Mouse (Mus musculus) gastrocnemius, adult 18-20 months (tissue): Measurements from ENCODE around the gene Gm3383. TPM values are rescaled to one million over a fixed set of nuclear protein-coding genes. Genes with fewer than 3 reads are reported as not detected.
"Not testable (repeated sequence)": the region's sequence is repeated elsewhere in the genome, so short reads cannot be mapped to it uniquely, and the experiment has no call there.

Experiments
- DNase-seq: peaks from one replicate; pipeline ENCODE4 v3.0.0; 2021; ENCODE audit warnings: low spot score
- long read RNA-seq, 2 experiments: library from polyadenylated mRNA; stranded (forward); transcript quantifications; one replicate each; pipeline ENCODE4 v2.0.0; 2021
- total RNA-seq, 2 experiments: library from RNA; stranded (reverse); gene quantifications; 2 replicates each; pipeline ENCODE4 v1.2.3; 2021

The Gm3383 gene
- under 1 TPM in 1 of 2 experiments, not detected in 1; 0.26 TPM for total RNA-seq
- long read RNA-seq, experiment 1, partial matches to known transcripts: 0 of 1 reads
- long read RNA-seq, experiment 1, other reads (novel, unspliced or antisense): 1 of 1 reads
- long read RNA-seq, experiment 2, partial matches to known transcripts: 0 of 1 reads
- long read RNA-seq, experiment 2, other reads (novel, unspliced or antisense): 1 of 1 reads

DNA sequence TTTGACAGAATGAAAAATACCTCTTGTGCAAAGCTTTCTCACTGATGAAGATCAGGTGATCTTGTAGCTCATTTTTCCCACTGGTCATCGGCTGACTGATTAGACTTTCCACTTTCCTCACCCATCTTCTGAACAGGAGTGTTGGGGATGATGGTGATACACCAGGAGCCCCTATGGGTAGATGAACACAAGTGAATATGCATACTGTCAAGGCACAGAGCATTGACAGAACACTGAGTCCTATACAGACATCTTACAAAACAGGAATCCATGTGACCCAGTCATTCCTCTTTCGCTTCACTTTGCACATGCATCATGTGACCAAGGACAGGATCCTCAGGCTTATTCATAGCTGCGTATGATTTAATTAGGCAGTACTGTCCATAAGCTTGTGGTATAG, at the start of gene Gm3383:
Gene Gm3383, minus strand, starts transcription at position 101 of the 400 bp plus-strand sequence.
- DNase-seq: not testable (repeated sequence)

DNA sequence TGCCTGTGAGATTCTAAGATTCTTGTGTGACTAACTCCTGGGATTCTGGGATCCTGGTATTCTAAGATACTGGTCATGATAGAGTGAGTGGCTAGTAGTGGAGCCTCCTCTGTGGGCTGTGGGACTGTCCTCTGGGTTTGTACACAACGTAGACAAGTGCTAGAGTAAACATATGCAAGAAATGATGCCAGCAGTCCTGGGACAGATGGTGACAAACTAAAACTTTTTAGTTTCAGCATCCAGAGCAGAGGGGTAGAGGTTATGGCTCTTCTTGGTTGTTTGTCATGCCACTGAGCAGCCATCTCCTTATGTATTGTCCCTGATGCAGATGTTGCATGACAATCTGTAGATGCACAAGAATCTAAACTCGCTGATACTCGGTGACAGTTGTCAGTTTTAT, 48.1 kb upstream of the Gm3383 start:
- not testable (repeated sequence) for DNase-seq

DNA sequence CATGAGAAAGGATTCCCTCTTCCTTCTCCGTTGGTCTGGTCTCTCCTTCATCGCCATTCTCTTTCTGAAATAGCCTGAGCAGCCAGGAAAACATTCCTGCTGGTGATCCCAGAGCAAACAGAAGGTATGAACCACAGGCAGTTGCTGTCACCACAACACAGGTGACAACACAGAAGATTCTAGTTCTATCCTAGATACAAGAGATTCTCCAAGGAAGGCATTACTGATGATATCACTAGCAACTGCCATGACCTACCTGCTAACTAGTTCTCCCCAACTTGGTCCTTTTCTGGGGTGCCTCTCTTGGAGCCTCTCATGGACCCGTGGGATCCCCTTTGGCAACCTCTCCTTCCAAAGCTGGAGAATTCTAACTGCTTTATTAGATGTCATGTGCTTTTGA, 22.4 kb upstream of the Gm3383 start, which contains the start of gene Gm3424:
Gene Gm3424, minus strand, starts transcription at position 101 of the 400 bp plus-strand sequence.
- not testable (repeated sequence) for DNase-seq

GRCm38 (mm10) chr14:5812699-5813356, 5.0 kb upstream of the Gm3383 start:
- not testable (repeated sequence) for DNase-seq

DNA sequence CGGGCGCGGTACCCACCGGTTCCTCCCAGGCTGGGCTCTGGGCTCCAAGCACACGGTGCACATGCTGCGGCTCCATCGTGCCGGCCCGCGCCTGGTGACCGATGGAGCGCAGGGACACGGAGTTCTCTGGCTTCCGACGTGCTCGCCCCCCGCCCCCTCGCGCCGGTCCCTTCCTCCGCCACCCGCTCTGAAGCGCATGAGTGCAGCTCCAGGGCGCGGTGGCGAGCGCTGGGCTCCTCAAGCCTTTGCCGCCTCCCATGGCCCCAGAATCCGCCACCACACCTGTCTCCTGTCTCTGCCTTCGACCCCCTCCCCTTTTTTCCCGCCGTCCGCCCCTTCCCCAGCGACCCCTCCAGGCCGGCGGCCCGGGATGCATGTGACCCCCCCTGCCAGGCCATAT, 66.3 kb downstream of the Gm3383 start, which contains the start of gene Gm3373:
Gene Gm3373, minus strand, starts transcription at position 101 of the 400 bp plus-strand sequence.
- not testable (repeated sequence) for DNase-seq

DNA sequence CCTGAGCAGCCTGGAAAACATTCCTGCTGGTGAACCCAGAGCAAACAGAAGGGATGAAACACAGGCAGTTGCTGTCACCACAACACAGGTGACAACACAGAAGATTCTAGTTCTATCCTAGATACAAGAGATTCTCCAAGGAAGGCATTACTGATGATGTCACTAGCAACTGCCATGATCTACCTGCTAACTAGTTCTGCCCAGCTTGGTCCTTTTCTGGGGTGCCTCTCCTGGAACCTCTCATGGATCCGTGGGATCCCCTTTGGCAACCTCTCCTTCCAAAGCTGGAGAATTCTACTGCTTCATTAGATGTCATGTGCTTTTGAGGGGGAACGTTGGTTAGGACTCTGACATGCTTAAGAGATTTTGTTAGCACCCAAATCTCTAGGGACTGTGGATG, 120.4 kb downstream of the Gm3383 start, which contains the start of gene Gm9603:
Gene Gm9603, minus strand, starts transcription at position 101 of the 400 bp plus-strand sequence.
- not testable (repeated sequence) for DNase-seq

DNA sequence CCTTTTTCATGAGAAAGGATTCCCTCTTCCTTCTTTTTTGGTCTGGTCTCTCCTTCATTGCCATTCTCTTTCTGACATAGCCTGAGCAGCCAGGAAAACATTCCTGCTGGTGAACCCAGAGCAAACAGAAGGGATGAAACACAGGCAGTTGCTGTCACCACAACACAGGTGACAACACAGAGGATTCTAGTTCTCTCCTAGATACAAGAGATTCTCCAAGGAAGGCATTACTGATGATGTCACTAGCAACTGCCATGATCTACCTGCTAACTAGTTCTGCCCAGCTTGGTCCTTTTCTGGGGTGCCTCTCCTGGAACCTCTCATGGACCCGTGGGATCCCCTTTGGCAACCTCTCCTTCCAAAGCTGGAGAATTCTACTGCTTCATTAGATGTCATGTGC, 174.9 kb downstream of the Gm3383 start, which contains the start of gene Gm8265:
Gene Gm8265, minus strand, starts transcription at position 101 of the 400 bp plus-strand sequence.
- not testable (repeated sequence) for DNase-seq

Other genes starting within 250 kb of the Gm3383 start
- gene Gm8265, start 175.0 kb downstream of the Gm3383 start, total RNA-seq: not detected
- not detected for gene Gm9603, start 120.5 kb downstream of the Gm3383 start, total RNA-seq
- gene Gm3373, start 66.4 kb downstream of the Gm3383 start, total RNA-seq: under 1 TPM in 1 of 2 experiments, not detected in 1; 0.14 TPM
- not detected for gene Gm3424, start 22.3 kb upstream of the Gm3383 start, total RNA-seq
- gene Gm8237, start 72.4 kb upstream of the Gm3383 start, total RNA-seq: not detected
- not detected for gene Gm3248, start 153.8 kb upstream of the Gm3383 start, total RNA-seq
- gene Gm3453, start 171.2 kb upstream of the Gm3383 start, total RNA-seq: not detected